Mouse (Mus musculus) embryo, embryonic 11 days (tissue): ENCODE results near the gene Arsb.
"Not testable (repeated sequence)": the region's sequence is repeated elsewhere in the genome, so short reads cannot be mapped to it uniquely, and the experiment has no call there.

Experiments
- DNase-seq: peaks from one replicate; pipeline ENCODE4 v3.0.0-alpha.2; 2015

Gene Arsb

DNA sequence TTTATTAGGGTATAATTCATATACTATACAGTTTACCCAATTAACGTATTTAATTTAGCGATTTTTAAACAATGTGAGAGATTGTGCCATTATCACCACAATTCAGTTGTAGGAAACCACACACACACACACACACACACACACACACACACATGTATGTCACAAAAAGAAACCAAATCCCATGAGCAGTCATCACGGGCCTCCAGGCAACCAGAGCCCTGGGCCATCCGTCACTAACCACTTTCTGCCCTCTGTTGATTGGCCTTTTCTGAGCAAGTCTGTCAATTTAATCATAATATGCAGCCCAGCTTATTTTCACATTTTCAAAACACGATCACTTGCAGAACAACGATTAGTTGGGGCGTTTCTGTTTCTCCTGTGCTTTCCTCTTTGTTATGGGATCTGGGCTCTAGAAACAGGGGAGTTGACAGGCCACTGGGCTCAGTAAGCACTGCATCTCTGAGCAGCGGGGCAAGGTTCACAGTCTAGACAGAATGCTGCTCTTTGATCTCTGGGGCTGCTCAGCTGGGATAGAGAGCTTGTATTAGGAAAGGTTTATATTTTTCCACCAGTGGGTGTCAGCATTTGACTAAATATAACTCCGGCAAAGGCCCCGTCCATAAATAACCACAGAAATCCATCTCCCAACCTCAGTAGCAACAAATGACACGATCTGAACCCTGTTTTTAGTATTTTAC is 21.7 kb downstream of the Arsb start:
- DNase-seq, result peak; percentile 86

DNA sequence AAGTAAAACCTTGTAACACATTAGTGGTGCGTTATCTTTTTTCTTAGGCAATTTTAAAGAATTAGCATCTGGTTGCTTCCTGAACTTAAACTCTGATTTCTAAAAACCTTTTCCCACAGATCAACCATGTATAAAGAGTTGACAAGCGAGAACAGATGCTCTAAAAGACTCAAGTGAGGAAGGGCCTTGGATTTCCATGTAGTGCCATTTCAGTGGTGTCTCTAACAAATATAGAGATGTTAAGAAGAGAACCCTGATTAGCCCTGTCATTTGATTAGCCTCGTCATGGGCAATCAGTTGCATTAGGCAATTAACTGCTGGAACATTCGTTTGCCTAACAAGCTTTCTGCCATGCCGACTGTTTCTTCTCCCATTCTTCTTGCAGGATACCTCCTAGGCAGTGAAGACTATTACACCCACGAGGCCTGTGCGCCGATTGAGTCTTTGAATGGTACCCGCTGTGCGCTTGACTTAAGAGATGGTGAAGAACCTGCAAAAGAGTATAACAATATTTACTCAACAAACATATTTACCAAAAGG is 22.3 kb downstream of the Arsb start:
- DNase-seq, result no peak

- no peak for DNase-seq
These were observed 25.7 kb downstream of the Arsb start for GRCm38 (mm10) chr13:93797011-93797600.

DNA sequence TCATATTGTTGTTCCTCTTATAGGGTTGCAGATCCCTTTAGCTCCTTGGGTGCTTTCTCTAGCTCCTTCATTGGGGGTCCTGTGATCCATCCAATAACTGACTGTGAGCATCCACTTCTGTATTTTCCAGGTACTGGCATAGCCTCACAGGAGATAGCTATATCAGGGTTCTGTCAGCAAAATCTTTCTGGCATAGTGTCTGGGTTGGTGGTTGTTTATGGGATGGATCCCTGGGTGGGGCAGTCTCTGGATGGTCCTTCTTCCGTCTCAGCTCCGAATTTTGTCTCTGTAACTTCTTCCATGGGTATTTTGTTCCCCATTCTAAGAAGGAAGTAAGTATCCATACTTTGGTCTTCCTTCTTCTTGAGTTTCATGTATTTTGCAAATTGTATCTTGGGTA is 38.9 kb downstream of the Arsb start:
- DNase-seq, result not testable (repeated sequence)

GRCm38 (mm10) chr13:93814081-93814480 is 42.7 kb downstream of the Arsb start:
- no peak for DNase-seq

DNA sequence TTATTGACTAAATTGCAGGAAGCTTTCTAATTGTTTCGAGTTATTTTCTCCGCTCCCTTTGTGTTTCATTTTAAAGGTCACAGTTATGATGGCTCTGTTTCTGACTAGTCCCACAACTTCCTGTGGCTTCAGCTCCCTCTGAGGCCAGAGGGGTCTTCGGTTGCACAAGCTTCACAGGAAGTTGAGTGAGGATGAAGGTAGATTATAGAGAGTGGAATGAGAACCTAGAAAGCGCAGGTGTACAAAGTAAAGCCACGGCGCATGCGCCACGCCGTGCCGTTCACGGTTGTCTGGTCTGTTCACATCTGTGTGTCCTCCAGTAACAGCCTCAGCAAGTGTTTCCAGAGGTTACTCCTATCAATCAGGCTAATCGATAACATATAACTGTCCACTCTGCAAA is 43.2 kb downstream of the Arsb start:
- no peak for DNase-seq

DNA sequence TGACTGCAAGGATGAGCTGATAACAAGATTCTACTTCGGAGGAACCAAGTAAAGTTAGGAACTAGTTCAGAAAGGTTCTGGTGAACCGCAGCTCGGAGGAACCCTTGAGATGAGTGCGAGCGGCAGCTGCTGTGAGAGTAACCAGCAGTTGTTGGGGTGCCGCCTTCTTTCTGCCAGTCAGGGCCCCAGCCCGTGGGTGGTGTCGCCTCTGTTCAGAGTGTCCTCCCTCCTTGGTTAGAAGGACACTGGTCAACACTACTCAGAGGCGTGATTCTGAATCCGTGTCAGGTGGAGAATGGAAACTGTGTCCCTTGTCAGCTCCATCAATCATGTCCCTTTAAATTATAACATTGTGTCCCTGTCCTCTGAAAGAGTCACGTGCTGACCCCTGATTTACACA is 43.7 kb downstream of the Arsb start:
- DNase-seq, result no peak

GRCm38 (mm10) chr13:93816127-93816526 is 44.7 kb downstream of the Arsb start:
- no peak for DNase-seq

GRCm38 (mm10) chr13:93816688-93817331 is 45.4 kb downstream of the Arsb start:
- DNase-seq, result no peak

DNA sequence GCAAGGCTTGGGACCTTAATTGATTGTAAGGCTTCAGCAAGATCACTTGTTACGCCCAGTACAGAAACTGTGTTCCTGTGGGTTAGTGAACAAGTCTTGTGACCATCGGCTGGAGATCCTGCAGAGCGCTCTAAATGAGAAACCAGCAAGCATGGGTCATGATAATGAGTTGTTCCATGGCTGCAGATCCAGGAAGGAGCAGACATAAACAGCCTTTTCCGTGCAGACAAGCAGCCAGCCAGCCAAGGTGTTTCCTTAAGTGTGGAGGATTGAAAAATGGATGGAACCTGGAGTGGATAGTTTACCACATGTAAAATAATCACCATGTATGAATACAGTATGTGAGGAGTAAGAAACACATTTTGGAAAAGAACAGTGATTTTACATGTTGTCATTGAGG is 48.7 kb downstream of the Arsb start:
- no peak for DNase-seq

- DNase-seq, result no peak
These were observed 50.6 kb downstream of the Arsb start for GRCm38 (mm10) chr13:93822001-93822400.

DNA sequence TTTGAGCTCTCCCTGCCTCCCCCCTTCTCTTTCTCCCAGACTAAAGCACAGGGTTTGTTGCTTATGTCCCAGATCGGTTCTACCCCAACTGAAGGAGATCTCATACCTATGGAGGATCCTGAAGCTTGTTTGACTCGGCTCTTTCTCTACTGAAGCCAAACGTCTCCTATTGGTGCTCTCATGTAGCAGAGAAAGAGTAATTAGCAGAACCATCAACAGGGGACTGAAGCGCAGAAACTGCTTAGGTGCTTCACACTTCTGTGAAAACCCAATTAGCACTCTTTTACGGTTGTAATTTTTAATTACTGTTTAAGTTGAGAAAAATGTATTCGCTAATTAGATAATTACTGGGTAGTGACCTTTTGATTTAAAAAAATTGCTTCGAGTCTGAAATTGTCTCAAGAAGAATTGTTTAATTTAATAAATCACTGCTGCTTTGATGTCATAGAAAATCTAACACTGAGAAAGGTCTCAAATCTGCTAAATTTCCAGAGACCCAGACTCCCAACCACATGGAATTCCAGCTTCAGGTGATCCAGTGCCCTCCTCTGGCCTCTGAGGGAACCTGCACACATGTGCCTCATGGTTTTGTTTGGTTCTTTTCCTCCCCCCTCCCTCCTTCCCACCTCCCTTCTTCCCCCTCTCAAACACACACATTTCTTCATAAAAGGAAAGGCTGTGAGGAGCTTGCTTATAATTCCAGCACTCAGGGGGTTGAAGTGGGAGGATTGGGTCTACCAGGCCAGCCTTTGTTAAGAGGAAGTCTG is 54.5 kb downstream of the Arsb start:
- DNase-seq, result no peak

GRCm38 (mm10) chr13:93827745-93828144 is 56.3 kb downstream of the Arsb start:
- DNase-seq, result no peak

DNA sequence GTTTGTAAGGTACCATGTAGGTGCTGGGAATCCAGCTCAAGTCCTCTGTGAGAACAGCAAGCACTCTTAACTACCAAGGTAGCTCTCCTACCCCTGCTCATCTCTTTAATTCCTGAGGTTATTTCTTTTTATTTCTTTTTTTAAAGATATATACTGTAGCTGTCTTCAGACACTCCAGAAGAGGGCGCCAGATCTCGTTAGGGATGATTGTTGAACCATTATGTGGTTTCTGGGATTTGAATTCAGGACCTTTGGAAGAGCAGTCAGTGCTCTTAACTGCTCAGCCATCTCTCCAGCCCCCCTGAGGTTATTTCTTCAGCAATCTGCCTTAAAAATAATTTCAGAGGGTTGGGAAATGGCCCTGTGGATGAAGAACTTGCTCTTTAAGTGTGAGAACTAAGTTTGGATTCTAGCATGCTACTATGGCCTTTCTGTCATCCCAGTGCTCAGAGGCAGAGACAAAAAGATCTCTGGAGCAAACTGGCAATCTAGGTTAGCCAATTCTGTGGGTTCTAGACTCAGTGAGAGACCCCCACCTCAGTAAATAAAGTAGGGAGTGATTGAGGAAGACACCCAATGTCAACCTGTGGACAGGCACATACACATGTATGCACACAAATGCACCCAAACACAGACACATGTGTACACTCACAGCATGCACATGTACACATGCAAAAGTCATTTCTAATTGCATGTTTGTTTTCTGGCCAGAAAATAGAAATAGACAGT is 58.3 kb downstream of the Arsb start:
- DNase-seq, result no peak

- no peak for DNase-seq
These were observed 58.8 kb downstream of the Arsb start for GRCm38 (mm10) chr13:93830294-93830645.

DNA sequence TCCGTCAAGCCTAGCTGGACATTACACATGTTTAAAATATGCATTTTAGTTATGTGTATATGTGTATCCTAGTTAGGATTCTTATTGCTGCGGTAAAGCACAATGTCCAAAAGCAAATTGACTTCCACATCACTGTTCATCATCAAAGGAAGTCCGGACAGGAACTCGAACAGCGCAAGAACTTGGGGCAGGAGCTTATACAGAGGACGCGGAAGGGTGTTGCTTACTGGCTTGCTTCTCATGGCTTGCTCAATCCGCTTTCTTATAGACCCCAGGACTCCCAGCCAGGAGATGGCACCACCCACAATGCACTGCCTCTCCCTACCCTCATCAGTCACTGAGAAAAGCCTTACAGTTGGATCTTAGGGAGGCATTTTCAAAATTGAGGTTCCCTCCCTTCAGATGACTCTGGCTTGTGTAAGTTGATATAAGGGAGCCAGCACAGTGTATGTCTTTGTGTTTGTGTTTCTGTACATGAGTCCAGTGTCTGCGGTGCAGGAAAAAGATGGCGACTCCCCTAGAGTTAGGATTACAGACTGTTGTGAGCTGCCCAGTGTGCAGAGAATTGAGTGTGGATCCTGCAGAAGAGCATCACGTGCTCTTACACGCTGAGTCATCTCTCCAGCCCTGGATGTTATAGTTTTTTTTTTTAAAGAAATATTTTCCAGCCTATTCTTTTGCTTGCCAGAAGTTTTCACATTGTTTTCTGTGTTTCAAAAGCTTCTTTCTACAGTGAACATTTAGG is 66.2 kb downstream of the Arsb start:
- no peak for DNase-seq

DNA sequence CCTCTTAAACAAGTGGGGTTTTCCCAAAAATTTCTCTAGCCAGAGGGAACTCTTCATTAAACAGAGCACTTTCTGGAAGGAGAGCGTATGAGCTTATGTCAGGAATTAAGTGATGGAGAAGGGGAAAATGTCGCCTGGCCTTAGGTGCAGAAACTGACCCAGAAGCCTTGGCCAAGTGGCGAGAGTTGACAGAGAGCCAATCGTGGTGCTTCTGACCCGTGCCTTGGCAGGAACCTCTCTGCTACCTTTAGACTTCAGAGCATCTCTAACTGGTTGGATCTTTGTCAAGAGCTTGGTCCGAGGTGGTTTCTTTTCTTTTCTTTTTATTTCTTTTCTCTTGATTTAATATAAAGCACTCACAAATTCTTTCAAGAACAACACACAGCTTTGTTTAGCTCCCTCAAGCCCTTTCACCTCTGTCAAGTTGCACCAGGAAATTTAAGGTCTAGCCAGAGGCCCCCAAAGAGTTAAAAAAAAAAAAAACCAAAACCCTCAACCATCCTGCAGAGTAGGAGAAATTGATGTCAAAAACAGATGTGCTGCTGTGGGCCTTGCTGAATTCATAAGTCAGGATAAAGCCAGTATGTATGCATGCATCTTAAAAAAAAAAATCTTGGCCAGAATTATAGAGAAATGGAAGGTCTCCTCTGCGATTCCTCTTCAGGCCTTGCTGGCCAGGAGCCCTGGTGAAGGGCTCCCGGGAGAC is 67.2 kb downstream of the Arsb start:
- no peak for DNase-seq

DNA sequence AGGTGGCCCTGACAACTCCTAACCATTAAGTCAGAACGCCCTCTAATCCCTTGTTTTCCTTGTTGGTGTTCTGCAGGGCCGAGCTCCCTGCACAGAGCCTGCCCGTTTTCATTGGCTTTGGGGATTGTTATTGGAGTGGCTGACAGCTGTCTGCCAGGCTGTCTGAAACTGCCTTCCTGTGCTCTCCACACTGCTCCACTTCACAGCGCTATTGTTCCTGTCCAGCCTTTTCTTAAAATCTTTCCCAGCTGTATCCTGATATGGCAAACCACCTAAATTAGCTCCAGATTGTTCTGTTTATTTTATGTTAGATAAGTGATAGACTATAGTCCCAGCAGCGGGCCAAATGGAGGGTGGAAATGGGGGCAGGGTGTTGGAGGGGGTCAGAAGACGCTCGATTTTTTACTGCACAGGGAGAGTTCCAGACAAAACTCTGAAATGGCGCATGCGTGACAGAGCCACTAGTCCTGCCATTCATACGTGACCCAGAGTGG is 67.8 kb downstream of the Arsb start:
- peak; percentile 82 for DNase-seq

DNA sequence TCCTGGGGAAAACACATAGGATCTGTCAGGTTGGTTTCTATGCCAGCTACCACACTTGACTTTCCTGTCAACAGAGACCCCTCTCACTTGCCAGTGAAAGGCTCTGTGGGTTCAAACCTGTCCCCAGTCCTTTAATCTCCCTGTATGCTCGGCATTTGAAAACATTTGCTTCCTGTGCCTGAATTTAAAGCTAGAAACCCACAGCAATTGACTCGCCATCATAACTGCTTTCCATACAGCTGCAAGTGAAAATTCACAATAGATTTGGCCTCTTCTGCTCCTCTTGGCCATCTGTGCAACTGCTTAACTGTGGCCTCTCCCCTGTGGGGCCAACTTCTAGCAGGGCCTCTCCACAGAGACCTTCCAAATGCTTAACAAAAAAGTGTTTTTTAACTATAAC is 68.3 kb downstream of the Arsb start:
- DNase-seq, result no peak

DNA sequence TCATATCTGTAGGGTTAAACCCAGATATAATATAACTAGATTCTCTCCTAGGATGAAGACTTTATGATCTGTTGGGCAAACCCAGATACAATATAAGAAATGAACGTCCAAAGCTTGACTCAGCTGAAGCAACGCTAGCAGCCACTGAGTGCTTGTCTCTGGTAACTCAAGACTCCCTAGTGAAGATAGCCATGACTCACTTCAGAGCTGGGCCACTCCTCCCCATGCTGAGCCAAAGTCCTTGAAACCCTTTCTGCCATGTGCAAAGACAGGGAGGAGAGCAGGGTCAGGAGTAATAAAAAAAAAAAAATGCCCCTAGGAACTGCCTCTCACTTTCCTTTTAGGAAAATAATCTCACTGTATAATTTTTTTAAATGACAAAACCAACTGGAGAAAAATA is 68.7 kb downstream of the Arsb start:
- no peak for DNase-seq

DNA sequence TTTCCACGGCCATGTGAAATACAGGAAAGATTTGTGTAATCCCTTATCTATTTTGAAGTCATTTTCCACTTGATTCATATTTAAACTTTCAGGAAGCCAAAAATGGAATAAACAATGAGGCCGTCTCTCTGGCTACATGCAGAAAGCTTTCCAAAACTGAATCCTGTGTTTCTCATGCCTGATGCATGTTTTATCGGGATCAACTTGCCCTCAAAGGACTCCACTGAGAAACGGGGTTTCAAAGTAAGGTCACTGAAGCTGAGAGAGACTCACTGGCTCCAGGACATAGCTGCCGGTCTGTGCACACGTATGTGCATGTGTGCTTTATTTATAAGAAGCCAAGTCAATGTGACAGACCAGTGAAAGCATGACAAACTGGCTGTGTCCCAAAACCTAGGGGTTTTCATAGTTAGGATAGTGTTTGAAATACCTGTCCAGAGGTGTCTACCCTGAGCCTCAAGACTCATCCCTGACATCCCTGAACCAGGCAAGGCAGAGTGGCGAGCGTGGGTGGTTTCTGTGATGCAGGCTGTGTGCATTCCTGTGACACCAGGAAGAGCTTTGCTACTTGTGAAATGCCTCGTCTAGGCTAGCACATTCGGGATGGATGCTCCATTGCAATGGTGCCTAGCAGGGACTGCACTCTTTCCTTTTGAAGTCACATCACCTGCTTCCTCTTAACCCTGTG is 75.5 kb downstream of the Arsb start:
- DNase-seq, result no peak
